Mouse (Mus musculus) gastrocnemius, postnatal 4 days (tissue): ENCODE data around the gene Mbnl3. TPM values are rescaled to one million over a fixed set of nuclear protein-coding genes. Genes with fewer than 3 reads are reported as not detected.

Experiments used
- DNase-seq, 2 experiments: peaks; one replicate each; pipeline ENCODE4 v3.0.0; 2021 to 2022; ENCODE audit warnings: low spot score in 2 of 2, mixed read lengths in 2 of 2
- long read RNA-seq, 2 experiments: library from polyadenylated mRNA; stranded (forward); transcript quantifications; one replicate each; pipeline ENCODE4 v2.0.0; 2021
- total RNA-seq, 2 experiments: library from RNA; stranded (reverse); gene quantifications; 2 replicates each; pipeline ENCODE4 v1.2.3; 2021

Gene Mbnl3
- 1 to 10 TPM; 9.0 to 9.9 TPM for total RNA-seq
- long read RNA-seq, experiment 1, partial matches to known transcripts: 0 of 3 reads
- long read RNA-seq, experiment 1, other reads (novel, unspliced or antisense): 2 of 3 reads
- long read RNA-seq, experiment 2, partial matches to known transcripts: 0 of 2 reads
- long read RNA-seq, experiment 2, other reads (novel, unspliced or antisense): 1 of 2 reads

- DNase-seq: no peak
Observed at GRCm38 (mm10) chrX:51206432-51206831, at the start of gene Mbnl3. Gene Mbnl3 (minus strand): TSS chrX:51206532.

- peak; percentile 49 to 51 for DNase-seq
Observed at GRCm38 (mm10) chrX:51205548-51206324, 596 bp downstream of the Mbnl3 start.

GRCm38 (mm10) chrX:51204626-51205547 is 1.4 kb downstream of the Mbnl3 start:
- DNase-seq: peak; percentile 30 to 36

- no peak for DNase-seq
Observed at GRCm38 (mm10) chrX:51197012-51197411, 9.3 kb downstream of the Mbnl3 start.

- no peak for DNase-seq
Observed at GRCm38 (mm10) chrX:51171914-51172313, 34.4 kb downstream of the Mbnl3 start.

- no peak for DNase-seq
Observed at GRCm38 (mm10) chrX:51171413-51171812, 34.9 kb downstream of the Mbnl3 start.

- no peak for DNase-seq
Observed at GRCm38 (mm10) chrX:51170404-51170803, 35.9 kb downstream of the Mbnl3 start.

- no peak for DNase-seq
Observed at GRCm38 (mm10) chrX:51169476-51170045, 36.8 kb downstream of the Mbnl3 start.

- DNase-seq: no peak
Observed at GRCm38 (mm10) chrX:51167976-51168375, 38.4 kb downstream of the Mbnl3 start.

GRCm38 (mm10) chrX:51164766-51165165 is 41.6 kb downstream of the Mbnl3 start:
- DNase-seq: no peak

- DNase-seq: no peak
Observed at GRCm38 (mm10) chrX:51148436-51148835, 57.9 kb downstream of the Mbnl3 start.

- DNase-seq: peak in 1 of 2 experiments; percentile 16
Observed at GRCm38 (mm10) chrX:51146351-51146750, 60.0 kb downstream of the Mbnl3 start.

- DNase-seq: no peak
Observed at GRCm38 (mm10) chrX:51140055-51140454, 66.3 kb downstream of the Mbnl3 start.

GRCm38 (mm10) chrX:51131325-51131724 is 75.0 kb downstream of the Mbnl3 start:
- DNase-seq: no peak

GRCm38 (mm10) chrX:51102748-51103147 is 103.6 kb downstream of the Mbnl3 start:
- DNase-seq: no peak

GRCm38 (mm10) chrX:51084972-51085371 is 121.4 kb downstream of the Mbnl3 start:
- no peak for DNase-seq

- DNase-seq: no peak
Observed at GRCm38 (mm10) chrX:51084211-51084610, 122.1 kb downstream of the Mbnl3 start.

GRCm38 (mm10) chrX:51076744-51077143 is 129.6 kb downstream of the Mbnl3 start:
- DNase-seq: peak in 1 of 2 experiments; percentile 8
